Mouse (Mus musculus) heart, postnatal 25 days (tissue): ENCODE measurements around the gene Eomes. TPM values are rescaled to one million over a fixed set of nuclear protein-coding genes. Genes with fewer than 3 reads are reported as not detected.
A peak's percentile ranks its signal among the peaks of the same experiment; 100 is the strongest.

Source experiments
- DNase-seq: peaks from one replicate; pipeline ENCODE4 v3.0.0; 2022; ENCODE audit warnings: low spot score
- intact Hi-C: fragments of 180-260 bp; cut with DNase I; formaldehyde crosslinking; loops from one replicate; pipeline ENCODE4 v1.15.1; 2025
- total RNA-seq, 2 experiments: library from RNA; stranded (reverse); gene quantifications; 2 replicates each; pipeline ENCODE4 v1.2.3; 2021

Gene Eomes
- total RNA-seq, 2 experiments from 2014 or later = not detected

DNA sequence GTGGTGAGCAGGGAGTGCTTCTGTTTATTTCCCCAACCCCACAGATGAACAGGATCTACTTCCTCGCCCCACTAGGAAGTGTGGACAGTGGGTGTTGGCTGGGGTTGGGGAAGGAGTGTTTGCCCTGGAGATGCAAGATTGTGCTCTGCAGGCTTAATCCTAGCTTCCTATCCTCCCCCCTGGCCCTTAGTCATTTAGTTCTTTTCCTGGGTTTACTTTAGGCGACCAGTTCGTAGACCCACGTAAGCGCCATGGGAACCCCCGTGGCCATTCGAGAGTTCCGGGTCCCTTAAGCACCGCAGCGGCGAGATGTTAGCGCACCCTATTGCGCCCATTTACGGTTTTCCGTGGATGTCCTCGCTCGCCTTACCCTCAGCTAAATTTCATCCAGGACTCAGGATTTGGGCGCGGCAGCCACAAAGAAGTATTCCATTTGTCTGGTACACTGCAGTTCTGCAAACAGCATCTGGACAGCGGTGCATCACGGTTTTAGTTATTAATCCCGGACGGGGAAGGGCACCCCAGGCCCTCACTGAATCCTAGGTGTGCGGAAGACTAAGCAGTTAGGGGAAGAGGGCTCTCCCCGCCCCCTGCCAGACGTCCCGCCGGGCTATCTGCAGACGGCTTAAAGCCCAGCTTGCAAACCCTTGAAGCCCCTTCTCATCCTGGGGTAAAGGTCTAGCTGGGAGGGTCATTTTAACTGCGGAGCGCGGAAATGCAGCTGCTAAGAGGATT is 8.5 kb downstream of the Eomes start:
- no peak for DNase-seq
- intact Hi-C loops = loop anchor here (10.0 kb wide), 1 partner anchor 322 kb away; no protein-coding TSS in a partner anchor

DNA sequence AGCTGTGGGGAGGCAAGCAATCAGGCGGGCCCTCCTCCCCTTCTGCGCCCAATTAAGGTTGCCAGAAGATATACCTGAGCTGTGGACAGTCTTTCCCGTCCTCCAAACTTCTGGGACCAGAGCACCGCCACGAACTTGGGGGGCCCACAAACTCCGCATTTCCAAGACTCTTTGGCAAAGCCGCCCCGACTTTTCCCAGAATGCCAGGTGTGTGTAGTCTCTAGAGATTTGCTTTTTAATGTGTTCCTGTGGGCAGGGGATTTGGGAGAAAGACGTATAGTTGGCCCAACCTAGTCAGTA is 9.0 kb downstream of the Eomes start:
- intact Hi-C loops = loop anchor here (10.0 kb wide), 1 partner anchor 322 kb away; no protein-coding TSS in a partner anchor
- no peak for DNase-seq

DNA sequence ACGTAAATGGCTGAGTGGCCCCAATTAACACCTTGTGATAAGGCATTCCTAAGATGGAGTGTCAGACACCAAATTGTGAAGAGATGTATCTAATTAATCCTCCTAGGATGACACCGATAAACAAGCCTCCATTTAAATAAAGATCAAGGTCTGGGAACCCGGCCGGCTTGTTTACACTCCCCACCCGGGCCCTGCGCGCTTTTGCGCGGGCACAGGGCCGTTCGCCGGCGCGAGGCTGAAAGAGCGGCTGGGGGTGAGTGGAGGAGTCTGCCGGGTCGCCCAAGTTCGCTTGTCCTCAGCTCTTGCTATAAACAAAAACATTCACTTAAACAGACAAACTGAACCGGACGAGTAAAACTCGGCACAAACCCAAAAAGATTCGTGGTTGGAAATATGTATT is 9.6 kb downstream of the Eomes start:
- intact Hi-C loops = loop anchor here (10.0 kb wide), 1 partner anchor 323 kb away; no protein-coding TSS in a partner anchor
- DNase-seq = no peak

DNA sequence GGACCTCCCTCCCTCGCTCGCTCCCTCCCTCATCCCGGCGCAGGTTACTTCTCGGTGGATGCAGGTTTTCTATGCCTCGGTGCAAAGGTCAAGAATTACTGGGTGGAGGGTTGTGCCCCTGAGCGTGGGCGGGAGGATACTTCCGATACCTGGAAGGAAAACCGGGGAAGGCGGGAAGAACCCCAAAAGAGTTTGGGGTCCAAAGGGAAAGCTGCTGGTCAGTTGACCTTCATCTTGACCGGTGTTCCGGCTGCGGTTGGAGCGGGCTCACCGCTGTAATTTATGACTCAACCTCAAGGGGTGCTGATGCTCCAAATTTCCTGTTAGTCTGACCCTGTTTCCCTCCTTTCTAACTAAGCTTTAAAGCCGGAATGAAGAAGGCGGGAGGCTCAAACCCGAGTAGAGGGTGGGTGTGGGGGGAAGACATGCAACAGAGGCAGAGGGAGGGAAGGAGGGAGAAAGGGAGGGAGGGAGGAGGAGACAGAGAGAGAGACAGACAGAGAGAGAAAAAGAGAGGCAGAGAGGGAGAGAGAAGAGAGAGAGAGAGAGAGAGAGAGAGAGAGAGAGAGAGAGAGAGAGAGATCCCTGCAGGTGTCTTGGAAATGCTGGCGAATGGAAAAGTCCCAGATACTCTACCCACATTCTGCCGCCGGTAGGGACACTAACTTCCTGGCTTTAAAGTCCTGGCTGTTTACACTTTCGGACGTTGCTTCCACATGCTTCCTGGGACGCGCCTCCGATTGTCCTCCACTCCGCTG is 10.3 kb downstream of the Eomes start:
- DNase-seq = no peak
- intact Hi-C loops = loop anchor here (10.0 kb wide), 1 partner anchor 324 kb away; no protein-coding TSS in a partner anchor

DNA sequence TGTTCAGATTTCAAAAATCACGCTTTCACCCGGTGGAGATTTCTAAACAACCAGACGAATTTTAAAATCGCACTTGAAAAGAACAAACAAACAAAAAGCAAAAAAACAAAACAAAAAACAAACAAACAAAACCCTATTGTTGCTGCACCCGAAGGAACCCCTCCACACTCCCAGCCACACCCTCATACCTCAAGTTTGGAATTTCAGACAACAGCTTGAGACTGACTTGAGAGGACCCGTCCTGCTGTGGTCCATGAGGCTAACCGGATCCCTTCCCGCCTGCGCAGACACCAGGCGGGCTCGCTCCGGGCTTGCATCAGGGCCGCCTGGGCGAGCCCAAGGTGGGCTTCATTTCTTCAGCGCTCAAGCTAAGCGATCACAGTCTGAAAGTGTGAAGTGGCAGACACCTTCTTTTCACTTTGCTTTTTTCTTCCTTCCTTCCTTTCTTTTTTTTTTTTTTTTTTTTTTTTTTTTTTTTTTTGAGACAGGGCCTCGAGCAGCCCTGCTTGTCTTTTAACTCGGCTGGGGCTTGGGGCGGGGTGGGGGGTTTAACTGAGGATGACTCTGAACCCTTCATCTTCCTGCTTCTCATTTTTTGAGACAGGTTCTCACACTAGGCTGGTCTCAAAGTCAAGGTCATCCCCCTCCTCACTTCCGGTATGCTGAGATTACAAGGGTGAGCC is 11.0 kb downstream of the Eomes start:
- intact Hi-C loops = loop anchor here (1.0 to 10.0 kb wide), 3 partner anchors 324 to 435 kb away; no protein-coding TSS in a partner anchor
- no peak for DNase-seq

DNA sequence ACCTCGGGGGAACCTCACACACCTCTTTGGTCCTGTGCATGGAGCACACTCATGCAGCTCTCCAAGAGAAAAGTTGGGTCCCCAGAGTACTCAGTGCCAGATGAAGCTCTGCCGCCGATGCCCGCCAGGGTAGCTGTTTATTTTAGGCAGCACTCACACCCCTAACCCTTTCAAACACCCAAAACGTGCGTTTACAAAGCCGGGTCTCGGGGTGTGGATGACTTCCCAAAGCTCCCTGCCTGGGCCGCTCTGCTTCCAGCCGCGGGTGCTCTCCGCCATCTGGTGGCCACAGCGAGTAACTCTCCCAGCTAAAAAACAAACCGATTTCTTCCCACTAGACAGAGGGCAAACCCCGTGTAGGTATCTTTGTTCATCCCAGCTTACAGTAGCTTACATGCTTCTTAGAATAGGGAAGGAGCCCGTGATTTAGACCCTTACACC is 11.6 kb downstream of the Eomes start:
- intact Hi-C loops = loop anchor here (1.0 to 10.0 kb wide), 3 partner anchors 325 to 435 kb away; no protein-coding TSS in a partner anchor
- DNase-seq = peak; percentile 53

DNA sequence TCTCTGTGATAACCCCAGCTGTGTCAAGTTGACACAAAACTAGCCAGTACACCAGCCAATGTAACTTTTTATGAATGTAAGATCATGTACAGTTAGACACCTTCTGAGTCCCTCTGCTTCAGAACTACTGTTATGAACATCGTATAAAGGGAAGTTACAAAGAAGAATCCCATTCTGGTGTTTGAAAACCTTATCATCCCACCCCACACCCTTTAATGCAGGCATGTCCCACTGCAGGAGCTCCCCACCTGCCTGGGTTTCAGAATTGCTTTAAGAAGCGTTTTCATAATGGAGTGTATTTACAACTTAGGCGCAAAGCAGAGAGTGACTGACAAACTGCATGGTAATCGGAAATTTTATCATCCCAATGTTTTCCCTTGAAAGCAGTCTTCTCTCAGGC is 13.2 kb downstream of the Eomes start:
- no peak for DNase-seq
- intact Hi-C loops = no loop called here

DNA sequence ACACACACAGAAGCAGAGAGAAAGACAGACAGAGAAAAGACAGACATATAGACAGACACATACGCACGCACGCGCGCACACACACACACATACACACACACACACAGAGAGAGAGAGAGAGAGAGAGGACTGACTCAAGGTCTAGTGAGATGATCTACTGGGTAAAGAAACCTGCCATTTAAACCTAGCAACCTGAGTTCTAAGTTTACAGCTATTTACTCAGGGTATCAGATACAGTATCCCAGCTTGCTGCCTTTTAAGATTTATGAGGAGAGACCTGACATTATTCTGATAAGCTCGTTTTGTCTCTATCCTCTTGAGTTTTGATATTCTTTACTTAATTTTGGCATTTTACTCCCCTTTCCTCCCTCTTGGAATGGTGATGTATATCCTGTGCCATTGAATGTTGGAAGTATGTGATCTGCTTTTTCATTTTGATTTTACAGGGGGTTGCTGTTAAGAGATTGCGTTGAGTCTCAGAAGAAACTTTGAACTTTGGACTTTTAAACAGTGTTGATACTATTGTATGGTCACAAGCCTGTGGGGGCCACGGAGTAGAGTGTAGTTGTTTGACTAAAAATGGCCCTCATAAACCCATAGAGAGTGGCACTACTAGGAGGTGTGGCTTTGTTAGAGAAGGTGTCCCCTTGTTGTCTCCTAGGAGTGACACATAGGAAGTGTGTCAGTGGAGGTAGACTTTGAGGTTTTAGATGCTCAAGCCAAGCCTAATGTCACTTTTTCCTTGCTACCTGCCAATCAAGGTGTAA is 15.1 kb downstream of the Eomes start:
- intact Hi-C loops = no loop called here
- DNase-seq = no peak

DNA sequence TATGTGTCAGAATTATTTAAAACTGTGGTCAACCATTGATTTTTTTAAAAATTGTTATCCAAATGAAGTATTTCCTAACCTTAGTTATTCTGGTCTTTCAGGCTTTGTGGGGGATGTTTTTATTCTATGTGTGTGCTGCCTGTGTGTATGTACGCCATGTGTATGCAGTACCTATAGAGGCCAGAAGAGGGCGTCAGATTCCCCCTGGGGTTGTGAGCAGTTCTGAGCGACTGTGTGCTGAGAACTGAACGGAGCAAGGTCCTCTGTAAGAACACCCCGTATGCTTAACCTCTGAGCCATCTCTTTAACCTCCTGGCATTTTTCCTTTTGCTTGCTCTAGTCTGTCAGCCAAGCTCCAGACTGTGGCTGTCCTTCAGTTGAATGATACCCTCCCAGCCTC is 16.1 kb downstream of the Eomes start:
- intact Hi-C loops = no loop called here
- DNase-seq = no peak

DNA sequence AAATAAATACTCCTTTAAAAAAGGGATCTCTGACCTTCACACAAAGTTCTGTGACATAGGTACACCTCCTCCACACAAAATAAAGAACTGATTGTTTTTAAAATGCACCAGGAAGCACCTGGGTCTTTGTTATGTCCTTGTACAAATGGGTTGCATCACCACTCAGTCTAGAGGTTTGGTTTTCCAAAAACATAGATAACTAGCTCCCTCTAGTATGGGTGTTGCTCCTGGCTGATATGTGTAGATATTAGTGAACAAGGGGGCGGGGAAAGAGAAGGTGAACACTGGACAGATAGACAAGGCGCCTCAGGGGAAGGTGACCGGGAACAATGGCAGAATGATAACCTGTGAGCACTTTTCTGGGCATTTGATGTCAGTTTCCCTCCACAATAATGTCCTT is 17.9 kb downstream of the Eomes start:
- intact Hi-C loops = no loop called here
- no peak for DNase-seq

DNA sequence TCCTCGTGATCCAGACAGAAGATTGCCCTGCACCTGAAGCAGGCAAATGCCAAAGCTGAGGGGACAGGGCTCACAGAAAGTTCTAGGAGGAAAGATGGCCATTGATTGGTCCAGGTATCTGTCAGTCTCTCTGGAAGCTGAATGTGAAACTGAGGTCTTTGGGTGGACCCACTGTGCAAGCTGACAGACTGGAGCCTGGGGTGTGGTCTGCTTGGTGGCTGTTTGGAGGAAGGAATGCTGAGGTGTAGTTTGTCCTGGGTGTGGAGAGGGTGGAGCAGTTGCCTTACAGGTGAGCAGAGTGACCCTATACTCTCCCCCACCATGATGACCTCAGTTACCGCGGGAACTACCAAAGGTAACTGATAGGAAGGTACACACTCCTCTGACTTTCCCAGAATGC is 18.9 kb downstream of the Eomes start:
- DNase-seq = no peak
- intact Hi-C loops = no loop called here

DNA sequence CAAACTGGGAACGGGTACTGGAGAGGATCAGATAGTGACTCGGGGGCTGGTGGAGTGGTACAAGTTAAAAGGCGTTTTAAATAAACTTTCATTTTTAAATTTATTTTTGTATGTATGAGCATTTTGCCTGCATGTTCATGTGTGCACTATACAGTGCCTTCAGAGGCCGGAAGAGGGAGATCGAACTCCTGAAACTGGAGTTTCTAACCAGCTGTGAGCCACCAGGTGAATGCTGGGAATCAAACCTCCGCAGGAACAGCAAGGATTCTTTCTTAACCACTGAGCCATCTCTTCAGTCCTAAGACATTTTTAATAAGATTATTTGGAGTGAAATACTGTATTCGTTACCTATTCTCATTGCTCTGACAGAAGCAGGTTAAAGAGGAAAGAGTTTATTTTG is 20.0 kb downstream of the Eomes start:
- intact Hi-C loops = no loop called here
- no peak for DNase-seq

DNA sequence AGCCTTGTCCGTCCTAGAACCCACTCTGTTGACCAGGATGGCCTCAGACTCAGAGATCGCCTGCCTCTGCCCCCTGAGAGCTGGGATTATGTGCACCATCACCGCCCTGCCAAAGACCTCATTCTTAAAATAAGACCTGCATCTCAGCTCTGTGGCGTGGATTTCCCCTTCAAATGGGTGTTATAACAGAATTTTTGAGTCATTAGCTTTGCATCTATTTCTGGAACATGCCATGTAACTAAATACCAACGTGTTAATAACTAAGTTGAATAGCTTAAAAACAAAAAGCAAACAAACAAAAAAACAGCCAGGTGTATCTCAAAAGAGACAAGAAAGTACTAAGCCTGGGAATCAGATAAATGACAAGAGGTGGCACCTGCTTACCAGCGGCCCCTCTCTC is 23.0 kb downstream of the Eomes start:
- DNase-seq = no peak
- intact Hi-C loops = no loop called here

DNA sequence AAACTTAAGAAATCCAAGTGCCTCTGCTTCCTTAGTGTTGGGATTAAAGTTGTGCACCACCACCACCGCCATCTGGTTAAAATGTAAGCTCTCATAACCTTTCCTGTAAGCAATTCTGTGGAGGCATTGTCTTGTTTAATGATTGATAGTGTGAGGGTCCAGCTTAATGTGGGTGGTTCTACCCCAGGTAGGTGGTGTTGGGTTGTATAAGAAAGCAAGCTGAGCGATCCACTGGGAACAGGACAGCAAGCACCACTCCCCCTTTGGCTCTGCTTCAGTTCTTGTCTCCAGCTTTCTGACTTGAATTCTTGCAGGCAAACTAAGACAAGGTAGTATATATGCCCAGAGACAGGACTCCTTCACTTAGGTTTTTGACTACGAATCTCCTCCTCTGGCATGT is 26.6 kb downstream of the Eomes start:
- no peak for DNase-seq
- intact Hi-C loops = no loop called here

DNA sequence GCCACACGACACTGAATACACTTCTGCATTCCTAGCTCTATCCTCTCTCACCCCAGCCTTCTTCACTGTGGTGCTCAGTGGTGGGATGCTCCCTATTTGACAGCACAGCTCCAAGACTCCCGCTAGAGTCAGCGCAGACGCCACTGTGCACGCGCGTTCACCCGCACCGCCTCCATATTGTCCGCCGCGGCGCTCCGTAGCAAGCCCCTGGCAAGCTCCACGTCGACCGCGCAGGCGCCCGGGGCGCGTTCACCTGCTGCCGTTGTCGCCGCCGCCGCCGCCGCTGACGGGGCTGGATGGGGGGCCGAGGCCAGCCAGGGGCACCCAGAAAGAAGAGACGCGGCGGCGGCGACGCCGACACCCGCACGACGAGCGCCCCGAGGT is 28.0 kb downstream of the Eomes start, which contains the start of gene Golga4:
TSS of gene Golga4 (plus strand) at position 248 of the 384 bp plus-strand sequence.
- intact Hi-C loops = no loop called here
- peak; percentile 72 for DNase-seq

DNA sequence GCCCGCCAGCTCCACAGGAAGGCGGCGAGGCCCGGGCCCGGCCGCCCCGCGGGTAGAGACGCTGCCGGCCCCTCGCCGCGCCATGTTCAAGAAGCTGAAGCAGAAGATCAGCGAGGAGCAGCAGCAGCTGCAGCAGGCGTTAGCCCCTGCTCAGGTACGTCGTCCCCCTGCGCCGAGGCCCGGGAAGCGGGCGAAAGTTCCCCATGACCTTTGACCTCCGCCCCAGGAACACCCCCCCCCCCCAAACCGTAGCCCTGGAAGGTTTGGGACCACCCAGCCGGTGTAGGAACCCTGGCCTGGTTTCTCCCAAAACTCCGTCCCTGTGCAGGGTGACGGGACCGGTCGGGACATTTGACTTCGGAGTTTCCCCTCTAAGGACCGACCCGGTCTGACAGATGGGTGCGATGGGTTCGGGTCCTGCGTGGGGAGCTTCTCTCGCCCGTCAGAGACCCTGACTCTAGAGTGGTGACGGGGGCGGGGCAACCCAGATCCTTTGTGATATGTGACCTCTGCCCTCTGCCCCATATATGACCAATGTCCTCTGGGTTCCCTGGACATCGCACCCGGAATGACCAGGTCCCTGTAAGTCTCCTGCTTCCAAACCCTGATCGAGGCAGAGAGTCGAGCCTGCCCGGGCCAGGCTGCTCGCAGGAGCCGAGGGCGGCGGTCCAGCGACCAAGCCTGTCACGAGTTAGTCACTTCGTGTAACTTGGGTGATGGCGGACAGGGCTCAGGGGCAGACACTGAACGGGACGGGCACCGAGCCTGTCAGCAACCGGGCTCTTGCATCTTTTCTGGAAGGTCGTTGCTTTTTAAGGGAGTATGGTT is 28.6 kb downstream of the Eomes start:
- DNase-seq = peak; percentile 12
- intact Hi-C loops = no loop called here

DNA sequence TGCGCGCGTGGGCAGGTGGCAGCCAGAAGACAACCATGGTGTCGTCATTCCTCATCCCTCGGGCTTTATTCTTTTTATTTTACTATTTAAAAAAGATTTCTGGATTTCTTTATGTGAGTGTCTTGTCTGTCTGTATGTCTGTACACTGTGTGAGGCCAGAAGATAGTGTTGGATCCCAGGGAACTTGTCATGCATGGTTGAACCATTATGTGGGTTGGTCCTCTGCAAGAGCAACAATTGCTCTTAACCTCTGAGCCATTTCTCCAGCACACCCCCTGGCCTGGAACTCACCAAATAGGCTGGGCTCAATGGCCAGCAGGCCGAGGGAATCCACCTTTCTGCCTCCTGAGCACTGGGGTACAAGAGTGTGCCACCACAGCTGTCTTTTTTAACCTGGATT is 29.5 kb downstream of the Eomes start:
- no peak for DNase-seq
- intact Hi-C loops = no loop called here

DNA sequence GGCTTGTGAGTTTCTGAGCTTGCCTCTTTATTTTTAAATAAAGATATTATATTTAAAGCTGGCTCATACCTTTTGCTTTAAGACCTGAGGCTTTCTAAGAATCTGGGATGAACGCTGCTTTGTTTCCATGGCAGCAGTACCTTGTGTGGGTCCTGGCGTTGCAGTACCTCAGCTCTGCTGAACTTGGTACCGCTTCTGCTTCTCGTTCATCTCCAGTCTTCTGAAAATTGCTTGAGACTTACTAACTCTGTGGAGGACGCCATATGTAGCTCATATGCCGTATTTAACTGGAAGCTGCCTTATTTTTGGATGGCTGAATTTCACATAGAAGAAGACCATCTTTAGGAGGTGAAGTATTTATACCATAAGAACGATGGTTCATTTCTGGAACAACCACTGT is 30.6 kb downstream of the Eomes start:
- DNase-seq = no peak
- intact Hi-C loops = no loop called here
